Mouse (Mus musculus) heart, postnatal 10 days (tissue): Measurements from ENCODE around the gene Bcas3. TPM values are rescaled to one million over a fixed set of nuclear protein-coding genes. Genes with fewer than 3 reads are reported as not detected.
A peak's percentile ranks its signal among the peaks of the same experiment; 100 is the strongest.

Experiments
- DNase-seq, 2 experiments: peaks; one replicate each; pipeline ENCODE4 v3.0.0; 2021
- intact Hi-C: fragments of 180-260 bp; cut with DNase I; formaldehyde crosslinking; loops from one replicate; pipeline ENCODE4 v1.15.1; 2025
- total RNA-seq, 2 experiments: library from RNA; stranded (reverse); gene quantifications; 2 replicates each; pipeline ENCODE4 v1.2.3; 2021

Bcas3 gene
- total RNA-seq, 2 experiments from 2014 or later: 31.9 to 34.6 TPM

DNA sequence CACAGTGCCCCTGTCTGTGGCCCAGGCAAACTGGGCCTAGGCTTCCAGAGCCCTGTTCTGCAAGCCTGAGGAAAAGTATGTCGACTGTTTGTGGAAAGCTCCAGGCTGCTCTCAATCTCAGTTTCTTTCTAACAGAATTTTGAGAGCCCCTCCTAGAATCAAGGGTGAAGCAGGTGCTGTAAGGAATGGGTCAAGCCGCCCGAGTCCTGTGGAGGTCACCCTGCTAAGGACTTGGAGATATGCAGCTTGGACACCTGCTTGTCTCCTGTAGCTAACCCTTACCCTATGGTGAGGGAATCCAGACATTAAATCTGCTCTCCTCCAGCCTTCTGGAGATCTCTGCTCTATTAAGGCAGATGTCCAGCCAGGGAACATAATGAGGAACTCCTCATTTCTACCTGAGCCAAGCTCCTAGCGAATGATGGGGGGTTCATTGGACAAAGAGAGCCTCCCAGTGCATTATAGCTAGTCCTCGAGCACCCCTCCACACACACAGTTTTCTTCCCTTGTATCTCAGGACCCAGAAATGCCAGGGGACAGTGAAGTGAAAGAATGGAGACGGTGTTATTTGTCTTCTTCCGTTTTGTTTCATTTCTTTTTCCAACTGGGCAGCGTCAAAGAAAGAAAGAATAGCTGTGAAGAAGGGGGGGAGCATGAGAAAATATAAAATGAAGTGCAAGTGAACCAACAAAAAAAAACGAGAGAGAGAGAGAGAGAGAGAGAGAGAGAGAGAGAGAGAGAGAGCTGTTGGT lies 482.2 kb downstream of the Bcas3 start:
- no peak for DNase-seq
- intact Hi-C loops: no loop called here

DNA sequence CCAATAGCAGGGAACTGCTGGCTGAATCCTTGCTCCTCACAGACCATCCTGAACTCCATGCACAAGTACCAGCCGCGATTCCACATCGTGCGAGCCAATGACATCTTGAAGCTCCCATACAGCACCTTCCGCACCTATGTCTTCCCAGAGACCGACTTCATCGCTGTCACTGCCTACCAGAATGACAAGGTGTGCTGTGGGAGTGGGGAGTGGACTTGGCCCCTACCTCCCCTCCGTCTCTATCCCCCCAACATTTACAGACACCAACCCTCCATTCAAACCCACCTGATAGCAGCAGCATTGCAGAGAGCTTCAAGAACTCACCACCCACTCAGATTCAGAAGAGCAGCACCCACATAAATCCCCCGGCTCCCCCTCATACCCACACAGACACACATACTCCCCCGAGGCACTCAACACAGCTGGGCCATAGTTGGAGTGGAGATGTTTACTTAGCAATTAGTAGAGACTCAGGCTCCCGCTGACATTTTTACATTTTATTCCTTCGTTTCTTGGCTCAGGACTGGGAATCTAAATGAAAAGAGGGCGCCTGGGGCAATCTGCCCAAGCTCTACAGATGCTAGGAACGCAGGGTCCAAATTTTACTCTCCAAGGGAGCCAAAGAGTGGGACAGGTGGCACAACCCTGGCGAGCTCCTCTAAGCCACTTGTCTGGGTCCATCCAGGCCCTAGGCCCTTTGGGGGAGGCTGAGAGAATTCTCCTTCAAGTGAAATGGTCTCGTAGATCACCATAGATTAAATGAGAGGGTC lies 483.0 kb downstream of the Bcas3 start:
- intact Hi-C loops: no loop called here

DNA sequence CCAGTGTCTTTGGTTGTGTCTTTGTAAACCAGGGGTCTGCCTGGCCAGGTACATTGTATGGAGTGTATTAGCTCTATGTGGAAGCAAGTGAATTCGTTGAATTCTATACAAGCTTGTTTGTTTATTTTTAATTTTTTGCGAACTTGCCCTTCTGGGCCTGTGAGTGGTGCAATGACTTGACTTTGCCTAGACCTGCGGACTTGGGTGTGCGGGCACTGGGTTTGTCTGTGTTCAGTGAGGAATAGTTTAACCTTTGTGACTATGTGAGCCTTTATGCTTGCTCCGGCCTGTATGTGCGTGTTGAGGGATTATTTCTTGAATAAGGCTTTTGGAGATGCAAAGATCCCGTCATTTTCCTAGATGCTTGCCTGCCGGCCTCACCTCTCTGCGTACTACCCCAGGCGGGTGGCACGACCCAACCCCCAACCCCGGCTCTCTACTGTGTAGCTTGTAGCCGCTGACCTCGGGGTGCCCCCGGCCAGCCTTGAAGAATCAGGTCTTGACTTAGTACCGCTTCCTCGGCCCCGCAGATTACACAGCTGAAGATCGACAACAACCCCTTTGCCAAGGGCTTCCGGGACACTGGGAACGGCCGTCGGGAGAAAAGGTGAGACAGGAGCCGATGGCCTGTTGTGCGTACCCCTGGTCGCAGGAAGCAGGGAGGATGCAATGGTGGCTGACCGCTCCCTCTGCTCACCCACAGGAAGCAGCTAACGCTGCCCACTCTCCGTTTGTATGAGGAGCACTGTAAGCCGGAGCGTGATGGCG lies 483.7 kb downstream of the Bcas3 start:
- no peak for DNase-seq

More for the DNA sequence above, 483.0 kb downstream of the Bcas3 start:
- DNase-seq: no peak

DNA sequence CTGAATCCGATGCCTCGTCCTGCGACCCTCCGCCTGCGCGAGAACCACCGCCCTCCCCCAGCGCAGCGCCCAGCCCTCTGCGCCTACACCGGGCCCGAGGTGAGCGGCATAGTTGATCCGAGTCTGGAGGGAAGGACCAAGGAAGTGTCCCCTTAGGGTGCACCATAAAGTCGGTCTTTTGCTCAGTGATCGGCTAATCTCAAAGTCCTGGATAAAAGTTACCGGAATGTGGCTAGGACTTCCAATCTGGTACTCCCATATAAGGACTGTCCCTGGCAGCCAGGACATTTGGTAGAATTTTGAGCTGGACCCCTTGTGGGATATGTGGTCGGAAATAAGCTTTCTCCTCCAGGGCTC lies 484.3 kb downstream of the Bcas3 start:
- intact Hi-C loops: no loop called here
- no peak for DNase-seq

More for the DNA sequence above, 483.7 kb downstream of the Bcas3 start:
- intact Hi-C loops: no loop called here

DNA sequence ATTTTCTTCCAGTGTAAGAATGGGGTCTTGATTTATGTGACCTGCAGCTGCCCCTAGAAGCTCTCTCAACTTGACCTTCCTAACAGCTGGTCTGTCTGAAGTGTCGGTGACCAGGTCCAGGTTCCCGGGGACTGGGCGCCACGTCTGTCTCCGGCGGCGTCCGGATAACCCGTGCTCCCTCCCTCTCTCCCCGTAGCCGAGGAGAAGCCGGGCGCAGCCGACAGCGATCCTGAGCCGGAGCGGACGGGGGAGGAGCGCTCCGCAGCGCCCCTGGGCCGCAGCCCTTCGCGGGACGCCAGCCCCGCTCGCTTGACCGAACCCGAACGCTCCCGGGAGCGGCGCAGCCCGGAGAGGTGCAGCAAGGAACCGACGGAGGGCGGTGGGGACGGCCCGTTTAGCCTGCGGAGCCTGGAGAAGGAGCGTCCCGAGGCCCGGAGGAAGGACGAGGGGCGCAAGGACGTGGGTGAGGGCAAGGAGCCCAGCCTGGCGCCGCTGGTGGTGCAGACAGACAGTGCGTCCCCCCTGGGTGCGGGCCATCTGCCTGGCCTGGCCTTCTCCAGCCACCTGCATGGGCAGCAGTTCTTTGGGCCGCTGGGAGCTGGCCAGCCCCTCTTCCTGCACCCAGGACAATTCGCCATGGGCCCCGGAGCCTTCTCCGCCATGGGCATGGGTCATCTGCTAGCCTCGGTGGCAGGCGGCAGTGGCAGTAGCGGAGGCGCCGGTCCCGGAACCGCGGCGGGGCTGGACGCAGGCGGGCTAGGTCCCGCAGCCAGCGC lies 484.9 kb downstream of the Bcas3 start:
- DNase-seq: peak in 1 of 2 experiments; percentile 30
- intact Hi-C loops: no loop called here

DNA sequence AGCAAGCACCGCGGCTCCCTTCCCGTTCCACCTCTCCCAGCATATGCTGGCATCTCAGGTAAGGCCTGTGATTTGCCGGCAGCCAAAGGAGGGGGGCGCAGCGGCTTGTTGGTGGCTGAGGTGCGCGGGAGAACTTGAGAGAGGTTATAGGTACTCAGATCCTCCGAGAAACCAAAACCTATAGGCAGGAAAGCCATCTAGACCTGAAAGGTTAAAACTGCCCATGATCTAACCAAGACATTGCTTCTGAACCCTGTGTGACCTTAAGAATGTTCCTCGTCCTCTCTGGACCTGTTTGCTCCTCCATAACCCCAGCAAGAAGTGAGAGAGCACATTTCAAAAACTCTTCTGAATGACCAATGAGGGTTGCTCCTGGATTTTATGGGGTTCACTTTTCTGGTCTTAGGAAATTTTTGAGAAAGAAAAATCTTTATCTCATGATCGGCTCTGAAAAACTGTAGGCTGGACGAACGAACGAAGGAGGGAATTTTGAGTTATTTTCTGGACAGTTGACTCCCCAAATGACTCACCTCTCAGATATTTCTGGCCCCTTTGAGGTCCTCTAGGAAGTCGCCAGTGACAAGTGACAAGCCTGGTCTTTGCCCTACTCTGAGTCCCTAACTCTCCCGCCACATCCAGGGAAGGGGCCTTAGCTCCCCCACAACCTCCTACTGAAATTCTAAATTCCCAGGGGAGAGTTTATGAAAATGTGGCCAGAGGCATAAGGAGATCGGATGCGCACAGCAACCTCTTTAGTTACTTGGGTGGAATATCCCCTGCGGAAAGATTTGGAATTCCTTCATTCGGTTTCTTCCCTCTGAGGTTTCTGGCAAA lies 485.7 kb downstream of the Bcas3 start:
- peak in 1 of 2 experiments; percentile 20 for DNase-seq
- intact Hi-C loops: no loop called here

DNA sequence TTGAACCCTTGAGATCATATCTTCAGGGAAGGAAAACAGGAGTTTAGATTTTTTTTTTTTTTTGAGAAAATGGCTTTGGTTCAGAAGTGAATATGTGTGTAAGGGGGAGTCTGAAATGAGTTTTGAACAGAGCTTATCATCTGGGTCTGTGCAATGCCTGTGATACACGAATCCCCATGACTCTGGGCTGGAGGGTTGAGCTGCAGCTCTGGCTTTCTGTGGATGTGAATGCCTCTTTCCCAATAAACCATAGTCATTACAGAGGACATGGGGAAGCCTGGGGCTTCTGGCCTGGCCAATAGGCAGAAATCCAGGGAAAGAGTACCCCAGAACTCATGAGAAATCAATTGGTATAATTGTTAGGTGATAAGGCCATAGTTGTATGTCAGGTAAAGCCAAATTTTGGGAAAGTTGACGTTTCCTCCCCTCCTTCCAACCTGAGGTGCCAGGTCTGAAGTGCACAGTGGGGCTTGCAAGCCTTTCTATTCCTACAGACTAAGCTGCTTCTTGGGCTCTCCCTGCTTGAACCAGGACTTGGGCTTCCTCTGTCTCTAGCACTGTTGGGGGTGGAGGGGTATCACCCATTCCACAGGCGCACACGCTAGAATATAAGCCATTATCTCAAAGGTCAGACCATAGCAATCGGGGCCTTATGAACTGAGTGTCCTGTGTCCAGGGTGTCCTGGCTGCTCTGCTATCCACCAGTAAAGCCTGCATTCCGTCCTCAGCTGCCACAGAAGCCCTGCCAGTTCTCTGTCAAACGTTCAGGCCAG lies 486.5 kb downstream of the Bcas3 start:
- DNase-seq: peak in 1 of 2 experiments; percentile 3
- intact Hi-C loops: loop anchor here (5.0 kb wide), 1 partner anchor 457 kb away; no protein-coding TSS in a partner anchor

DNA sequence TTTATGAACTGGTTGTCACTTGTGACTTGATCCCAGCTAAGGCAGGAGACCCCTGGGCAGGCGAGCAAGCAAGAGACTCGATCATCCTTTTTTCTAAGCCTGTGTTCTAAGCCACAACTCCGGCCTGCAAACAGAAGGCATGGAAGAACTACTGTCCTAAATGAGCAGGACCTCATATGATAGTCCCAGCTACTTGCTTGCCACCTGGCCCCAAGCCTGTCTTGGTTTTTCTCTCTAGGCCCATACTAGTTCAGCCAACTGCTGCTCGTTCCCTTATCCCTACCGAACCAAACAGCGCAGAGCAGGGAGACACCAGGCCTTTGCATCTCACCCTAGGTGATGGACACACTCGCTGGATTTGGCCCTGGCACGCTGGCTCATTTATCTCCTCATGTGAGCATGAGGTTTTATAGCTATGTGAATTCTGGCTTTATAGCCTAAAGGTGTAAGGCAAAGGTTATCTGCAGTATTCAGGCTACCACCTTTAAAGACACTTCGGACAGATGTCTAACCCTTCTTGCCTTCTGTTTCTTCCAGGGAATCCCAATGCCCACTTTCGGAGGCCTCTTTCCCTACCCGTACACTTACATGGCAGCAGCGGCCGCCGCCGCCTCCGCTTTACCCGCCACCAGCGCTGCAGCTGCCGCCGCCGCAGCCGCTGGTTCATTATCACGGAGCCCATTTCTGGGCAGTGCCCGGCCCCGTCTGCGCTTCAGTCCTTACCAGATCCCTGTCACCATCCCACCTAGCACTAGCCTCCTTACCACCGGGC lies 487.2 kb downstream of the Bcas3 start:
- peak in 1 of 2 experiments; percentile 14 for DNase-seq
- intact Hi-C loops: loop anchor here (5.0 kb wide), 1 partner anchor 458 kb away; no protein-coding TSS in a partner anchor

DNA sequence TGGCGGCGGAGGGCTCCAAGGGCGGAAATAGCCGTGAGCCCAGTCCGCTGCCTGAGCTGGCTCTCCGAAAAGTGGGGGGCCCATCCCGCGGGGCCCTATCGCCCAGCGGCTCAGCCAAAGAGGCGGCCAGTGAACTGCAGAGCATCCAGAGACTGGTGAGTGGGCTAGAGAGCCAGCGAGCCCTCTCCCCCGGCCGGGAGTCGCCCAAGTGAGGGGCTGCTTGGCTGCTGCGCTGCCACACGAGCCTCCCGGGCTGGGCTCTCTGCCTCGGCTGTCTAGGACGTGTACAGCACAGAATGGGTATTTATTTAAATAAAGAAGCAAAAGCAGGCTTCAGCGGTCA lies 487.8 kb downstream of the Bcas3 start:
- DNase-seq: no peak
- intact Hi-C loops: loop anchor here (5.0 kb wide), 1 partner anchor 458 kb away; no protein-coding TSS in a partner anchor

DNA sequence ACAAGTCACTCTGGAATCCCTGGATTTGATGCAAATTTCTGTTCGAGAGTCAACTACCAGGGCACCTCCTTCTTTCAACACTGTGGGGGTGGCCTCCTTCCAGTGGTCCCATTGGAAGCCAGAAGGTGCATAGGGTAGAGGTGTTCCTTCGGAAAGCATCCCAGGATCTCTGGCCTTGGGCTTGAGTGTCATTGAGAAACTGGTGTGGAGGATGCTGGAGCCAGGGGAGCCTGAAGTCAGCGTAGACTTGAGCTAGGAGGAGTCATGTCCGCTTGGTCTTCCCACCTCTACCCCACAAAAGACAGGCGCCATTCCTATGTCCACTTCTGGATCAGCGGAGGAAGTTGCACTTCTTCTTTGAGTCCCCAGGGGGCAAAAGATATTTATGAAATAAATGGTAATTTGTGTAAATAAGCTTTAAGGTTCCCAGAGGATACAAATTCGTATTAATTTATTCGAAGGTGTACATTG lies 488.3 kb downstream of the Bcas3 start:
- DNase-seq: peak in 1 of 2 experiments; percentile 17
- intact Hi-C loops: loop anchor here (5.0 kb wide), 1 partner anchor 459 kb away; no protein-coding TSS in a partner anchor

DNA sequence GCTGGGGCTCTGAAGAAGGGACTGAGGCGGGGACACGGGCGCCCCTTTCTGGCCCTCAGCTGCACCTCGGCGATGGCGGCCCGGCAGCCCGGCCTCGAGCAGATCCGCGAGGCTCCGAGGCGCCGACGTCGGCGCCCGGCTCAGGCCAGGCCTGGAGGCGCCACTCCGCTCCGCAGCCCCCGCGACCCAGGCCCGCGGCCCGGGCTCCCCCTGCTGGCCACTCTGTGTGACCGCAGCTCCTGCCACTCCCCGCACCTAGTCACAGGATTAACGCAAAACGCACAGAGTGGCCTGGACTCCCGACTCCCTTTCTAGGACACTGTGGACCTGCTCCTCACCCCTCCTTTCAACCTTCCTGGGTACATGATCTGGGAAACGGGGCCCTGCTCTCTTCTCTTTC lies 489.0 kb downstream of the Bcas3 start:
- intact Hi-C loops: loop anchor here (2.0 to 5.0 kb wide), 3 partner anchors 323 to 460 kb away; no protein-coding TSS in a partner anchor
- DNase-seq: peak; percentile 80 to 84

DNA sequence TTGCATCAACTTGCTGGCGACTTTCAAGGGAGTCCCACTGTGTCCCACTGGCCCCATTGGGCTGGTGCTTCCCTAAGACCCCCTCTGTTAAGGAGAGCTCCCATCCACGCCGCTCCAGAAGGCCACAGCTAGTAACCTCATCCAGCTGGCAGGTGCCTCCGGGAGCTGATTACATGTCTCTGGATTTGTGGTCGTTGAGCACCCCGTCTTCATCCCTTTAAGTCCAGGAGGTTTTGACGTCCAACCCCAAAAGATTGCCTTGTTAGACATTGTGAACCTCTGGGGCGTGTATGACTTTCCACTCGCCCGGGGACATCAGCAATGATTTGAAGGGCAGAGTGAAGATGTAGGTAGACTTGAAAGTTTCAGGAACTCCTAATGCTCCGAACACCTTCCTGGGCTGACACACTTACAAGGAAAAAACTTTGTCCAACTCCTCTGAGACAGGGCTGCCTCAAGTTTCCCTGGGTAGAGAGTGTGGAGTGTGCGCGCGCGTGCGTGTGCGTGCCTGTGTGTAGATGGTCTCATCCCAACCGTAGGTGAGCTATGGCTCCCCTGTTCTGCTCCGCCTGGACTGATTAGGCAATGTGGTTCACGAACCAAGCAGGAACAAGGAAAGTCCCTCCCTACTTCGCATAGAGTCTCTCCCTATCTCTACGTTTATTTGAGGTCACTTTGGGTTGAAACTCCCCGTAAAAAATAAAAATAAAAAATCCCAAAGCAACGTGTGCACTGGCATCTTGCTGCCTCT lies 489.8 kb downstream of the Bcas3 start:
- intact Hi-C loops: loop anchor here (2.0 to 5.0 kb wide), 3 partner anchors 324 to 460 kb away; no protein-coding TSS in a partner anchor
- DNase-seq: no peak

DNA sequence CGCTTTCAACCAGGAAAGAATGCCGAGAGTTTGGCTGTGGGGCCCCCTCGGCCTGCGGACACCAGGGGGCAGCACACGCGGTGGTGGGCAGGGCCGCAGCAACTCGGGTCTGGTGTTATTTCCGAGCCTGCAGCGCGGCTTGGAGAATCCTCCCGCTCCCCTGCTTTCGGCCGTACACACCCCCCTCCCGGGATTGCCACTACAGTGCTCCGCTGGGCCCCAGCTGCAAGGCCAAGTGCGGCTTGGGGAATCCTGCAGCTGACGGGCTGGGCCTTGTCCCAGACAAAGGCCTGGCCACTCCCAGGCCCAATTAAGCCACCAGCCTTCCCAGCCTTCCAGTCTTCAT lies 490.4 kb downstream of the Bcas3 start:
- DNase-seq: peak; percentile 87 to 90
- intact Hi-C loops: loop anchor here (2.0 to 5.0 kb wide), 3 partner anchors 325 to 461 kb away; no protein-coding TSS in a partner anchor

DNA sequence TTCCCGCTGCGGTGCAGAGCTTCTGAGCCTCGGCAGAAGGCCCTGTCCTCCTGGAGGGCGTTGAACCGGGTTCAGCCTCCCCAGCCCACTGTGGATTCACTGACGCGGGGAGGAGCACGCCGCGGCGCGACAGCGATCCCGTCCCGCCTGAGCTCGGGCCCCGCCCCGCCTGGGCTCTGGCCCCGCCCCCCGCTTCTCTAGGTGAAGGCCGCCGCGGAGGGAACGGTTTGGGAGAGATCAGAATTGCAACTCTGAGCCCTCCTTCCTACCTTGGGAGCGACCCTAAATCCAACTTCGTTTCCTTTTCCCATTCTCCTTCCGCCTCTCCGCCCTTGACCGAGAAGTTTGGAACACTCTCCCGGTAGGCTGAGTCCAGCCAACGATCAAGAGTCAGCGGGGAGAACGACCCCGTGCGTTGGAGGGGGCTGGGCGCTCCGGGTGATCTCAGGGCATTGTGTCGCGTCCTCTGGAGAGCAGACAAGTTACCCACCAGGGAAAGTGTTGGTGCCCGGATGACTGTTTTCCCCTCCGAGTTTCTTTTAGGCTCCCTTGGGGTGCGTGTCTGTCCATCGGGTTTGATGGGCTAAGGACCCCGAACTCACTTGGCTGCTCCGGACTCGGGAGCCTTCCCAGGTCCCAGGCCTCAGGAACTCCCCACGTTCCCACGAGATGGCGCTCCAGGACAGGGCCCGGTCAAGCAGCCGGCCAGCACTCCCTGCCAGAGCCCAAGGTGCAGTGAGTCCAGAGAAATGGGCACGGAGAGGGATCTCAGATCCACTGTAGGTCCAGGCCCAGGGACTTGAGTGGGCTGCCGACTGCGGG lies 491.4 kb downstream of the Bcas3 start:
- peak; percentile 94 to 95 for DNase-seq
- intact Hi-C loops: loop anchor here (2.0 to 5.0 kb wide), 4 partner anchors 222 to 514 kb away; no protein-coding TSS in a partner anchor

DNA sequence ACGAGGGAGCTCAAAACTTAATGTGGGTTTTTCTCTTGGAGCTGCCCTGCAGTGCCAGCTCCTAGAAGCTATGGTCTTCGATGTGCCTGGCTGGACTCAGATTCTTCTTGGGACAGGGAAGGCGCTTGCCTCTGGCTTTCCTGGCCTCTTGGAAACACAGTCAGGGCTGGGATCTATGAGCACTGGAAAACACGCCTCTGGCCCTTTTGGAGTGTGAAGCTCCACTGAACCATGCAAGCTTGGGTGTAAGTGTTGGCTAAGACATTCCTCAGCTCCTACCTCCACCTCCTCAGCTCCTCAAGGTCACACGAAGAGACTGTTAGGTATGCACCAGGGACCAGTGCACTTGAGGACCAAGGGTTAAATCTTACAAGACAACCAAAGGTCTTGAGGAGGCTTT lies 492.0 kb downstream of the Bcas3 start:
- no peak for DNase-seq
- intact Hi-C loops: loop anchor here (2.0 to 5.0 kb wide), 4 partner anchors 222 to 514 kb away; no protein-coding TSS in a partner anchor

DNA sequence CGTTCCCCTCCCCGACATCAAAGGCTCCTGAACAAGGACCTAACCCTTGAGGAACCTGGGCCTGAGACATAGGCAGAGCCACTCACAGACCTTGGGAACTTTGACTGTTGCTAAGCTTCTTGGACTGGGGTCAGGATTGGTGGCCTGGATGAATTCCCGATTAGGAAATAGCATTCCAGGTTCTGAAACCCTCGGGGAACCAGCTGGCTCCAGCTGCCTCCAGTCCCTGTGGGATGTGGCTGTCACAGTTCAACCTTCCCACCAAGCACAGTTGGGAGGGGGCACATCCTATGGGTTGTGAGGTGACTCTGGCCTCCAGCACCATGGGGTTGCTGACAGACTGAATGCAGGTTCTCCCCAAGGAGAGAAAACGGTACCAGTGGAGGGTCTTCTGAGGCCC lies 493.0 kb downstream of the Bcas3 start:
- peak in 1 of 2 experiments; percentile 64 for DNase-seq
- intact Hi-C loops: loop anchor here (2.0 kb wide), 3 partner anchors 221 to 513 kb away; no protein-coding TSS in a partner anchor
